16 mouse cellular contexts compared by ENCODE assay signal in the genomic region with DNA sequence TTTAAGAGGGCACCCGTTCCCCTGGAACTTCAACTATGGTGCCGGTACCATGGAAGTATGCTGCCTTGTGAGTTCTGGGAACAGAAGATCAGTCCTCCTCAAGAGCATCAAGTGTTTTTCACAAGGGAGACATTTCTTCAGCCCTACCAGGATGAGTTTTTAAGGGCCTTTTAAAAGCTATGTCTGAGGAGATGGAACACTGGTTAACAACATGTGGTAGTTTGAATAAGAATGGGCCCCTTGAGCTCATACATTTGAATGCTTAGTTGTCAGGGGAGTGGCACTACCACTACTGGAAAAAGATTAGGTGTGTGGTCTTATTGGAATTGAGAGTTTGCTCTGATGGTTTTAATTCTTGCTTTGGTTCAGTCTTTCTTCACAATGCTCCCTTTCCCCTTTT.
"Had no signal": no experiment of that assay in that cellular context is flagged by ENCODE, and none has a peak within 500 bp of the region (broad histone marks: within the 10 kb centered on the region; RNA-seq: fewer than 3 reads in every experiment).

No protein-coding gene starts in this region.

- DNase-seq: gastrocnemius, postnatal 14 days; gastrocnemius, postnatal 36 days; heart, adult 11 months; heart, adult 2 months; heart, postnatal 14 days; heart, postnatal 36 days; kidney, adult 18-20 months; kidney, adult 8-10 months; kidney, postnatal 10 days; kidney, postnatal 25 days; kidney, postnatal 4 days; liver; liver, embryonic 13.5 days had no signal

- ATAC-seq: inflammation-experienced regulatory T-cells, adult 6 months; intestine, embryonic 15.5 days; intestine, postnatal 0 days had no signal
